Mouse (Mus musculus) kidney, postnatal 0 days (tissue): ENCODE measurements around the gene Uba2. TPM values are rescaled to one million over a fixed set of nuclear protein-coding genes. Genes with fewer than 3 reads are reported as not detected.

Experiments
- ATAC-seq: fragments of 200-750 bp; cut with Nextera tagmentation; replicated peaks from 2 replicates; pipeline ENCODE4 v1.8.0; 2017; ENCODE audit warnings: low read depth, moderate number of reproducible peaks, moderate TSS enrichment, moderate library complexity; ENCODE audit not compliant: low FRiP score
- DNase-seq: peaks from one replicate; pipeline ENCODE4 v3.0.0-alpha.2; 2016; ENCODE audit warnings: low spot score
- H3K27ac ChIP-seq: fragments of 300-500 bp; sonication (generic); 2 replicates; pipeline ENCODE4 v1.5.1; 2014; ENCODE audit warnings: mild to moderate bottlenecking
- H3K27me3 ChIP-seq: fragments of 300-500 bp; sonication (generic); 2 replicates; pipeline ENCODE4 v1.6.1; 2014; ENCODE audit warnings: low read length, mixed read lengths; ENCODE audit not compliant: insufficient read depth
- H3K36me3 ChIP-seq: fragments of 300-500 bp; sonication (generic); 2 replicates; pipeline ENCODE4 v1.6.1; 2014; ENCODE audit warnings: low read length, mixed read lengths; ENCODE audit not compliant: insufficient read depth
- H3K4me1 ChIP-seq: fragments of 300-500 bp; sonication (generic); replicated peaks from 2 replicates; pipeline ENCODE4 v1.6.1; 2014; ENCODE audit warnings: antibody characterized with exemption, low read length, mixed read lengths; ENCODE audit not compliant: insufficient read depth
- H3K4me2 ChIP-seq: fragments of 300-500 bp; sonication (generic); 2 replicates; pipeline ENCODE4 v1.6.1; 2014; ENCODE audit warnings: mild to moderate bottlenecking, low read length, moderate library complexity, mixed read lengths
- H3K4me3 ChIP-seq: fragments of 300-500 bp; sonication (generic); replicated peaks from 2 replicates; pipeline ENCODE4 v1.5.1; 2014; ENCODE audit warnings: low read depth, low read length
- H3K9ac ChIP-seq: fragments of 300-500 bp; sonication (generic); 2 replicates; pipeline ENCODE4 v1.6.1; 2014; ENCODE audit warnings: low read depth, low read length
- H3K9me3 ChIP-seq: fragments of 300-500 bp; sonication (generic); replicated peaks from 2 replicates; pipeline ENCODE4 v1.6.1; 2016; ENCODE audit warnings: low read length, inconsistent platforms, mixed read lengths
- CTCF ChIP-seq: IDR thresholded peaks from 2 replicates; pipeline ENCODE4 v1.5.1; 2016; ENCODE audit warnings: antibody characterized with exemption, low read depth, mild to moderate bottlenecking, moderate library complexity
- WGBS: fragments of 180-500 bp; shearing (Covaris S2); extraction: QIAGEN DNeasy Blood & Tissue Kit; methylation state at CpG from one replicate; pipeline ENCODE4 v1.1.7; 2014; 5-methylcytosine and 5-hydroxymethylcytosine counted together
- polyA plus RNA-seq: library from polyadenylated mRNA; unstranded; fragments of >200 nt; fragmentation: Nextera tagmentation; extraction: Ambion mirVana; gene quantifications from 2 replicates; pipeline ENCODE4 v1.2.1, GENCODE M21; 2015

Uba2 gene
- polyA plus RNA-seq, 1 experiment from 2014 or later: 133 TPM

DNA sequence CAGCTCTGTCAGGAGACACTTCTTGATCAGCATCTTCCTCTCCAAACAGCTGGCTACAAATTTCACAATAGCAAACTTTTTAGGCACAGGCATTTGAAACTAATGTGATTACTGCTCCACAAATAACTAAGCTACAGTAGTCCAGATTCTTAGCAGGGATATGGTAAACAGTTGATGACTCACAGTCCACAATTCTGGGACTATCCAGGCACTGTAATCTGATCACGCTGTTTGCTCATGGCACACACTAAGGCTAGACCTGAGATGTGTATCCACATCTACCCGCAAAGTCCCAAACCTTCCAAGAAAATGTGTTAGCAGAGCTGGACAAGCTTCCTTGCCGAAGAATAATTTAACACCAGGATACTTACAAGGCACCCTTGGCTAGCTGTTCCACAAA, 11.4 kb downstream of the Uba2 start:
- no peak overlapping the region for H3K4me2 ChIP-seq
- 97% methylated on average over 3 of the region's 3 CpGs for WGBS
- no peaks in the 10 kb centered on the region for H3K4me1 ChIP-seq
- H3K9me3 ChIP-seq: no peaks in the 10 kb centered on the region
- ATAC-seq (no peak), DNase-seq (no peak)
- no peak overlapping the region for H3K4me3 ChIP-seq
- no peak for TF ChIP-seq CTCF
- no peak overlapping the region for H3K9ac ChIP-seq
- no peaks in the 10 kb centered on the region for H3K27me3 ChIP-seq
- peaks cover 82% of the 10 kb centered on the region for H3K36me3 ChIP-seq
- no peak overlapping the region for H3K27ac ChIP-seq

- Histone ChIP-seq H3K9me3 (no peaks in the 10 kb centered on the region), H3K4me1 (no peaks in the 10 kb centered on the region), H3K27ac (no peak overlapping the region), H3K4me3 (no peak overlapping the region), H3K9ac (no peak overlapping the region), H3K4me2 (no peak overlapping the region), H3K36me3 (peaks cover 81% of the 10 kb centered on the region), H3K27me3 (no peaks in the 10 kb centered on the region)
- WGBS: 93% methylated on average over 4 of the region's 4 CpGs
- ATAC-seq (no peak), DNase-seq (no peak)
- no peak for TF ChIP-seq CTCF
Observed at GRCm38 (mm10) chr7:34147193-34147592, 22.2 kb downstream of the Uba2 start.

GRCm38 (mm10) chr7:34141123-34141522, 28.3 kb downstream of the Uba2 start:
- no peaks in the 10 kb centered on the region for H3K9me3 ChIP-seq
- WGBS: 97% methylated on average over 13 of the region's 13 CpGs
- H3K4me3 ChIP-seq: no peak overlapping the region
- peaks cover 53% of the 10 kb centered on the region for H3K36me3 ChIP-seq
- H3K9ac ChIP-seq: no peak overlapping the region
- no peaks in the 10 kb centered on the region for H3K27me3 ChIP-seq
- no peak overlapping the region for H3K4me2 ChIP-seq
- ATAC-seq (no peak), DNase-seq (no peak)
- no peaks in the 10 kb centered on the region for H3K4me1 ChIP-seq
- TF ChIP-seq CTCF: no peak
- H3K27ac ChIP-seq: no peak overlapping the region

- no peak overlapping the region for H3K4me2 ChIP-seq
- no peak overlapping the region for H3K27ac ChIP-seq
- H3K9me3 ChIP-seq: no peaks in the 10 kb centered on the region
- TF ChIP-seq CTCF: no peak
- H3K4me3 ChIP-seq: no peak overlapping the region
- peaks cover 41% of the 10 kb centered on the region for H3K36me3 ChIP-seq
- ATAC-seq (no peak; the same call in 1 of the 2 replicates), DNase-seq (no peak)
- H3K4me1 ChIP-seq: no peaks in the 10 kb centered on the region
- H3K9ac ChIP-seq: no peak overlapping the region
- H3K27me3 ChIP-seq: no peaks in the 10 kb centered on the region
- WGBS: 87% methylated on average over 6 of the region's 6 CpGs
Observed at GRCm38 (mm10) chr7:34139493-34139892, 29.9 kb downstream of the Uba2 start.

GRCm38 (mm10) chr7:34134336-34134735, 35.1 kb downstream of the Uba2 start:
- no peak overlapping the region for H3K27ac ChIP-seq
- no peak for ATAC-seq

DNA sequence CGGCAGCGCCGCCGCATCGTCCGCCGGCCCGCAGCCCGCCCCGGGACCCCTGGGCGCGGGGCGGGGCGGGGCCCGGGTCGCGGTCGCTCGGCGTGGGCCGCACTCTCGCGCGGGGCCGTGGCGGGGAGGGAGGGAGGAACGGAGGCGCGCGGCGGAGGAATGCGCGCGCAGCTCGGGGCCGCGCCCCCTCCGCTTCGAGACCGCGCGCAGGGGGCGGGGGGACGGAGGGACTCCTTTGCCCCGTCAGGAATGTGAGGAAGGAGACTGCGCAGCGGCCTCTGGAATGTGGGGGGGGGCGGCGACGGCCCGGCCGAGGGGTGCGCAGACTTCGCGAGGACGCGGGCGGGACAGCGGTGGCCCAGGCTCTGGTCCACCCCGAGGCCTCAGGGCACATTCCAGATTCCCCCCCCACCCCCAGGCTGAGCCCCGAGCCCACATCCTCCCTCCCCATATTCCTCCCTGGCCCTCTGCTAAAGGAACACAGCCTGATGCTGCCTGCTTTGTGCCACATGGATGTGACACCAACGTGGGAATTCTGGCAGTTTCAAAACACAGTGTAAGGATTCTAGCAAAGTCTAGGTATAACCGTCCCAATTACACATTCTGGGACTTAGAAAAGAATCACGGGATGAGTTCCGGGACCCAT, 36.2 kb downstream of the Uba2 start, which contains the start of gene Wtip:
Wtip (minus strand) TSS at position 152 of the 646 bp plus-strand sequence.
- peak; percentile 93 for DNase-seq
- H3K9me3 ChIP-seq: no peaks in the 10 kb centered on the region
- H3K4me3 ChIP-seq: peak within 1 kb of the TSS; percentile 89
- H3K9ac ChIP-seq: peak within 1 kb of the TSS; percentile 98
- H3K4me2 ChIP-seq: peak within 1 kb of the TSS; percentile 72
- no peak for TF ChIP-seq CTCF
- ATAC-seq: peak; percentile 93
- H3K4me1 ChIP-seq: 0 out of 2 replicates have a peak, but pooled peaks cover 4% of the 10 kb centered on the region
- no peaks in the 10 kb centered on the region for H3K36me3 ChIP-seq
- peak within 1 kb of the TSS; percentile 91 for H3K27ac ChIP-seq
- H3K27me3 ChIP-seq: no peaks in the 10 kb centered on the region
- WGBS: 1% methylated on average over 24 of the region's 65 CpGs

More at GRCm38 (mm10) chr7:34134336-34134735, 35.1 kb downstream of the Uba2 start:
- no peak overlapping the region for H3K4me3 ChIP-seq
- H3K4me2 ChIP-seq: no peak overlapping the region
- H3K9me3 ChIP-seq: no peaks in the 10 kb centered on the region
- no peaks in the 10 kb centered on the region for H3K36me3 ChIP-seq
- no peaks in the 10 kb centered on the region for H3K27me3 ChIP-seq
- DNase-seq: no peak
- 0 out of 2 replicates have a peak, but pooled peaks cover 4% of the 10 kb centered on the region for H3K4me1 ChIP-seq
- no peak for TF ChIP-seq CTCF
- WGBS: 95% methylated on average over 2 of the region's 2 CpGs
- no peak overlapping the region for H3K9ac ChIP-seq
